Mouse (Mus musculus) hematopoietic stem cell, adult 5-6 weeks (primary cell): ENCODE results near the gene Acot6. TPM values are rescaled to one million over a fixed set of nuclear protein-coding genes. Genes with fewer than 3 reads are reported as not detected.

Experiments used
- total RNA-seq: library from RNA; stranded (forward); fragments of 172-1452, 232-1000 nt; gene quantifications from 2 replicates; pipeline ENCODE4 v1.2.3, GENCODE M21; 2017

Gene Acot6
- total RNA-seq, 1 experiment from 2014 or later: 3.4 TPM

Other genes with a start within 250 kb of the Acot6 start
- gene Numb, start 178.7 kb upstream of the Acot6 start, total RNA-seq: 27.5 and 29.7 TPM in 2 replicates
- 12.8 and 14.8 TPM in 2 replicates for gene Riox1, start 150.0 kb upstream of the Acot6 start, total RNA-seq
- not detected in 2 replicates for gene Heatr4, start 115.8 kb upstream of the Acot6 start, total RNA-seq
- gene Acot2, start 112.8 kb upstream of the Acot6 start, total RNA-seq: 23.0 and 25.0 TPM in 2 replicates
- gene Acot1, start 91.2 kb upstream of the Acot6 start, total RNA-seq: 39.0 and 44.3 TPM in 2 replicates
- 0.30 and 0.69 TPM in 2 replicates for gene Acot4, start 62.3 kb upstream of the Acot6 start, total RNA-seq
- gene Gm49366, start 61.7 kb upstream of the Acot6 start, total RNA-seq: not detected in 2 replicates
- not detected in 2 replicates for gene Acot3, start 48.5 kb upstream of the Acot6 start, total RNA-seq
- gene Acot5, start 31.3 kb upstream of the Acot6 start, total RNA-seq: not detected in 2 replicates
- 2.9 and 3.7 TPM in 2 replicates for gene Dnal1, start 13.7 kb downstream of the Acot6 start, total RNA-seq
- 0.94 and 2.0 TPM in 2 replicates for gene Pnma1, start 47.8 kb downstream of the Acot6 start, total RNA-seq
- gene Elmsan1, start 118.2 kb downstream of the Acot6 start, total RNA-seq: 19.9 and 22.3 TPM in 2 replicates
- 70.7 and 79.0 TPM in 2 replicates for gene Ptgr2, start 184.6 kb downstream of the Acot6 start, total RNA-seq
- gene Zfp410, start 216.2 kb downstream of the Acot6 start, total RNA-seq: 37.7 and 65.5 TPM in 2 replicates